Mouse (Mus musculus) liver (tissue): ENCODE measurements around the gene Dlx5.

Experiments
- DNase-seq: peaks from one replicate; pipeline ENCODE4 v3.0.0-alpha.2; 2020; ENCODE audit warnings: mixed read lengths

Dlx5 gene

GRCm38 (mm10) chr6:6859111-6859949, 22.6 kb downstream of the Dlx5 start:
- no peak for DNase-seq

GRCm38 (mm10) chr6:6858571-6858970, 23.3 kb downstream of the Dlx5 start:
- DNase-seq: no peak

- no peak for DNase-seq
Measured at GRCm38 (mm10) chr6:6857766-6858165, 24.1 kb downstream of the Dlx5 start.

- no peak for DNase-seq
Measured at GRCm38 (mm10) chr6:6856881-6857280, 25.0 kb downstream of the Dlx5 start.

- no peak for DNase-seq
Measured at GRCm38 (mm10) chr6:6856316-6856715, 25.6 kb downstream of the Dlx5 start.

- DNase-seq: no peak
Measured at GRCm38 (mm10) chr6:6855746-6856185, 26.1 kb downstream of the Dlx5 start.

GRCm38 (mm10) chr6:6854902-6855745, 26.8 kb downstream of the Dlx5 start:
- no peak for DNase-seq

- DNase-seq: no peak
Measured at GRCm38 (mm10) chr6:6854176-6854575, 27.7 kb downstream of the Dlx5 start.

- DNase-seq: no peak
Measured at GRCm38 (mm10) chr6:6852944-6853343, 28.9 kb downstream of the Dlx5 start.

- no peak for DNase-seq
Measured at GRCm38 (mm10) chr6:6851166-6851565, 30.7 kb downstream of the Dlx5 start.

- no peak for DNase-seq
Measured at GRCm38 (mm10) chr6:6850324-6851060, 31.4 kb downstream of the Dlx5 start.

- no peak for DNase-seq
Measured at GRCm38 (mm10) chr6:6849744-6850143, 32.1 kb downstream of the Dlx5 start.

- DNase-seq: no peak
Measured at GRCm38 (mm10) chr6:6848541-6848940, 33.3 kb downstream of the Dlx5 start.

- DNase-seq: no peak
Measured at GRCm38 (mm10) chr6:6833301-6833700, 48.6 kb downstream of the Dlx5 start.

GRCm38 (mm10) chr6:6830446-6830845, 51.4 kb downstream of the Dlx5 start:
- DNase-seq: no peak
